Mouse (Mus musculus): ENCODE measurements around the gene Hist1h2bj.

The Hist1h2bj gene

DNA sequence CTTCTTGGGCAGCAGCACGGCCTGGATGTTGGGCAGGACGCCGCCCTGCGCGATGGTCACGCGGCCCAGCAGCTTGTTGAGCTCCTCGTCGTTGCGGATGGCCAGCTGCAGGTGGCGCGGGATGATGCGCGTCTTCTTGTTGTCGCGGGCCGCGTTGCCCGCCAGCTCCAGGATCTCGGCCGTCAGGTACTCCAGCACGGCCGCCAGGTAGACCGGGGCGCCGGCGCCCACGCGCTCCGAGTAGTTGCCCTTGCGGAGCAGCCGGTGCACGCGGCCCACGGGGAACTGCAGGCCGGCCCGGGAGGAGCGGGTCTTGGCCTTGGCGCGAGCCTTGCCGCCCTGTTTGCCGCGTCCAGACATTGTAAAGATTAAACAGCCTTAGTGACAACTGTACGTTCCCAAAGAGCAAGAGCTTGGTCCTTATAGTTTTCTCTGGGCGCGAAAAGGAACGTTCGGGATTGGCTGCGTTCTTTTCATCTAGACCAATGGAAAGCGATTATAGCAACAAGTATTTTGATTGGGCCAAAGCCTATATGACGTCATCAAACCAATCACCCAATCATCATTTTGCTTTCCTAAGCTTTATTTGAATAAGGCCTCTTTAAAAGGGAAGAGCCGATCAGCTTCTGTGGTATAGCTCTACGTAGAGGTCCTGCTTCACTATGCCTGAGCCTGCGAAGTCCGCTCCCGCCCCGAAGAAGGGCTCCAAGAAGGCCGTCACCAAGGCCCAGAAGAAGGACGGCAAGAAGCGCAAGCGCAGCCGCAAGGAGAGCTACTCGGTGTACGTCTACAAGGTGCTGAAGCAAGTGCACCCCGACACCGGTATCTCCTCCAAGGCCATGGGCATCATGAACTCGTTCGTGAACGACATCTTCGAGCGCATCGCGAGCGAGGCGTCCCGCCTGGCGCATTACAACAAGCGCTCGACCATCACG, at the start of gene Hist1h2bj, which contains the start of gene Hist1h2ag:
Gene Hist1h2bj, plus strand, starts transcription at position 647 of the 935 bp plus-strand sequence.
Gene Hist1h2ag, minus strand, starts transcription at position 377 of the 935 bp plus-strand sequence.
- DNase-seq (ENCODE audit: low spot score), result peak; percentile 82

GRCm38 (mm10) chr13:21993957-21994738, 48.9 kb upstream of the Hist1h2bj start:
- no peak for DNase-seq (ENCODE audit: low spot score)

GRCm38 (mm10) chr13:21994896-21995295, 48.1 kb upstream of the Hist1h2bj start:
- DNase-seq (ENCODE audit: low spot score), result no peak

DNA sequence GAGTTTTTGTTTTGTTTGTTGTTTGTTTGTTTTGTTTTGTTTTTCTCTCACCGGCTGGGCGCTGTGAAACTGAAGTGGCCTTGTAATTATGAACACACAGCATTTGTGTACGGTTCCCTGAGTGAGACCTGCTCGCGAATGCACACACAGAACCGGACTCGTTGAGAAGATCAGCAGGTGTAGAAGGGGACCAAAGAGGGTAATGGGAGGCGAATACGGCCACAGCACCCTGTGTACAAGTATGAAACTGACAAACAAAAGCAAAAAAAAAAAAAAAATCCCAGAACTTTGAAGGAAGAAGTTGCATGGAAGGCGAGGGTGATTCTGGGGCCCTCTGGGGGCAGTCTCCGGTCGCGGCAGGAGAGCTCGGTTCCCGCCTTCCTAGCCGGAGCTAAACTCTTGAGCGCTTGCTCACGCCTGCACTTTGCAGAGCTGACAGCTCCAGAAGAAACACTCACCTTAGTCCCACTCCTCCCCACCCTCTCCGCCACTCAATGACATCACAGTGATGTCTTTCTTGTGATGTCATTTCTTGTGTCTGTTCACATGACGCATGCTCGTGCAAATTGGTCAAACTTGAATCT, 47.6 kb upstream of the Hist1h2bj start:
- DNase-seq (ENCODE audit: low spot score), result no peak

GRCm38 (mm10) chr13:21996101-21996839, 46.7 kb upstream of the Hist1h2bj start:
- DNase-seq (ENCODE audit: low spot score), result no peak

GRCm38 (mm10) chr13:21996840-21997185, 46.2 kb upstream of the Hist1h2bj start:
- DNase-seq (ENCODE audit: low spot score), result no peak

GRCm38 (mm10) chr13:21997201-21997820, 45.7 kb upstream of the Hist1h2bj start:
- DNase-seq (ENCODE audit: low spot score), result no peak

- DNase-seq (ENCODE audit: low spot score), result no peak
Measured at GRCm38 (mm10) chr13:21997821-21998220, 45.2 kb upstream of the Hist1h2bj start.

- DNase-seq (ENCODE audit: low spot score), result no peak
Measured at GRCm38 (mm10) chr13:21998412-21998811, 44.6 kb upstream of the Hist1h2bj start.

DNA sequence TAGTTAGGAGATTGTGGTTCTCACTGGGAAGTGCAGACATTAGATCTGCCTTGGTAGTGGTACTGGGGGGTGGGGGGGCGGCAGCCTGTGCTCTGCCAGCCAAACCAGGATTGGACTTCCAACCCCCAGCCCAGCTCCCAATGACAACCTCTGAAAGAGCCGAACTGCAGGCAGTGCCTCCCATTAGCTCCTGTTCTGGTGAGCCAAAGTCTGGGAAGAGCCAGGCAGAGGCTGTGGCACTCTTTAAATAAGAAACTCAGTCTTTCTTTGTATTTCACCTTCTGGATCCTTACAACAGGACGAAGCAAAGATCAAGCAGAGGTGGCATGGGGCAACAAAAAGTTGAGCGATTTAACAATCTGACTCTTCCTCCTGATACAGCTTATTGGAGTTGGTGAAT, 43.9 kb upstream of the Hist1h2bj start:
- DNase-seq (ENCODE audit: low spot score), result no peak

- no peak for DNase-seq (ENCODE audit: low spot score)
Measured at GRCm38 (mm10) chr13:22001346-22001745, 41.7 kb upstream of the Hist1h2bj start.

DNA sequence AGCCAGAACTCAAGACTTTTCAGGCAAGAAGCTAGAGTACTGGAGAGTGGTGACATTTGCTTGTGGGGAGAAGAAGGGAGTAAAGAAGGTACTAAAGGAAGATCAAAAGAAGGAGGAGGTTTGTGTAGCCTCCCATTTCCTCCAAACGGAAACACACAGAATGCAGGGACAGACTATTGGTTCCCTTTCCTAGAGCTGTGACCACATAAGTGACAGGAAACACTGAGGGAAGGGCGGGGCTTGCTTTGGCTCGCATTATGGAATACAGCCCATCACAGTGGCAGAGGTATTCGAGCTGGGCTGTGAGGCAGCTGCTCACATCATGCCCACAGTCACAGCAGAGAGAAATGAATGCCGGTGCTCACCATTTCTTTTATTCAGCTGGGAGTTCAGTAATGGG, 41.2 kb upstream of the Hist1h2bj start:
- DNase-seq (ENCODE audit: low spot score), result no peak

DNA sequence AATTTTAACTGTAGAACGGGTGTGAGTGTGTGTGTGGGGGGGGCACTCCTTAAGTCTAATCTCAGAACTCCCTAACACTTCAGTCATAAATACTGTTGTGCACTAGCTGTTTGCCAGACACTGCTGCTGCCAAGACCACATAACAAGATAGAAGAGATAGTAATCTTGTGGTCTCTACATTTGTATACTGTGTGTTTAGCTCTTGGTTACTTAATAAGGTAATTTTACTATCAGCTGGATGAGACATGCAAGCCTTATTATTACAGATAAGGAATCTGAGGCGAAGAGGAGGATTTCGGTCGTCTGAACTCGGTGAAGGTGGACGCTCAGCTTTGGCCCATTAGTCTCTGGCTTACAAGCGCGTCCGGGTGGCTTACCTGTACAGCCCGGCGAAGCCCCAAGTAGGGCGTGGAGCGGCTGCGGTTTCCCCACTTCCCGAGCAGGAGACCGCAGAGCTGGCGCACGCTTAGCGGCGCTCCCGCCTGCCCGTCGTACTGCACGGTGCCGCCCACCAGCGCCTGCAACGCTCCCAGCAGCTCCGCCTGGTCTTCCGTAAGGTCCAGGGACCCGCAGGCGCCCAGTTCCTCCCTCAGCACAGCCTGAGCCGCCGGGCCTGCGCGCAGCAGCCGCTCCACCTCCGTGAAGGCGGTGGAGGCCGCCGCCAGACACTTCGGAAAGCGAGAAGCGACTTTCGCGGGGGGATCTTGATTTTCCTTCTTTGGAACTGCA, 37.2 kb upstream of the Hist1h2bj start:
- peak; percentile 21 for DNase-seq (ENCODE audit: low spot score)

DNA sequence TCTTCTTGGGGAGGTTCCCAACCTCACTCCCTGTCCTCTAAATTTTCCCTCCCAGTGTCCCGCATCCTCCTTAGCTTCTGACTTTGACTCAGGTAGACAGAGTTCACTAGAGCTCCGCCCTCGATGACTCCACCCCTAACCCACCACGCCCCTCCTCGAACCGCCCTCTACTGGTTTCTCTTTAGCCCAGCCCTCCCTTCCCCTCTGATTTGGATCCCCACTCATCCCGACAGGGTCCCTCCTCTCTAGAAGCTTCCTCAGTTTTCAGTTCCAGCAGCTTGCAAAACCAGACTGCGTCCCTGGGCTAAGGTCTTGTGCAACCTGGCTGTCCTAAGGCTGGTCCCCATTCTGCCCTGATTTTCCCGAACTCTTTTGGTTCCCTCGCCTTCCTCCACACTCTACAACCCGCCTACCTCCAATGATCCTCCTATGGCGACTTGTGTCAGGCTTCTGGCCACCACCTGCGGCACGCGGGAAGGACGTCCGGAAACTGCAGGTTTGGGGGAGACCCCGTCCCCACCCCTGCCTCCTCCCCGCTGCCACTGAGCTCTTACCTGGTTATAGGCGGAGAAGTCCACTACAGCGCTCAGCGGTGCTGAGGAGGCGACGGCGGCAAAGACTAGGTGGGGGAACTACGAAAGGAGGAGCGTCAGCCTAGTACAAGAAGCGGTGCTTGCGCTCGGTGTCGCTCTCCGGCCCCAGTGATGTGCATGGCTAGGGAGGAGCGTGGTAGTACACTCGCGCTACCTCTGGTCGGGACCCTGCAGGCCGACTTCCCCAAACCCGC, 36.5 kb upstream of the Hist1h2bj start:
- no peak for DNase-seq (ENCODE audit: low spot score)

DNA sequence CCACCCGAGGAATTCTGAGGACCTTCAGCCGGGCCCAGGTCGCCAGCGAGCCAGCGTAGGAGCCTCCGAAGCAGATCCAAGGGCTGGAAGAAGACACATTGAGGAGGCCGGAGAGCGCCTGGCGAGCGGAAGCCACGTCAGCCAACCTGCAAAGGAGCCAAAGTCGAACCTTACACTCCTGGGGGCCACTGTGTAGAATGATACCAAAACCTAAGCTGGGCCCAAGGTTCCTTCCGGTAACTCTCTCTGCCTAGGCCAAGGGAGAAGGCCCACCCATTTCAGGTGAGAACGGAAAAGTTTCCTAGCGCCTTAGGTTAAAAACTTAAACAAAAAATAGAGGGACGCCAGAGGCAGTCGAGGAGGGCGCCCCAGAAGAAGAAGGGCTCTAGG, 35.9 kb upstream of the Hist1h2bj start:
- DNase-seq (ENCODE audit: low spot score), result no peak

- DNase-seq (ENCODE audit: low spot score), result no peak
Measured at GRCm38 (mm10) chr13:22007872-22008271, 35.1 kb upstream of the Hist1h2bj start.

GRCm38 (mm10) chr13:22008707-22009106, 34.3 kb upstream of the Hist1h2bj start:
- DNase-seq (ENCODE audit: low spot score), result no peak

- DNase-seq (ENCODE audit: low spot score), result no peak
Measured at GRCm38 (mm10) chr13:22009642-22010041, 33.4 kb upstream of the Hist1h2bj start, which contains the start of gene Prss16. Gene Prss16 (minus strand): TSS chr13:22009742.

DNA sequence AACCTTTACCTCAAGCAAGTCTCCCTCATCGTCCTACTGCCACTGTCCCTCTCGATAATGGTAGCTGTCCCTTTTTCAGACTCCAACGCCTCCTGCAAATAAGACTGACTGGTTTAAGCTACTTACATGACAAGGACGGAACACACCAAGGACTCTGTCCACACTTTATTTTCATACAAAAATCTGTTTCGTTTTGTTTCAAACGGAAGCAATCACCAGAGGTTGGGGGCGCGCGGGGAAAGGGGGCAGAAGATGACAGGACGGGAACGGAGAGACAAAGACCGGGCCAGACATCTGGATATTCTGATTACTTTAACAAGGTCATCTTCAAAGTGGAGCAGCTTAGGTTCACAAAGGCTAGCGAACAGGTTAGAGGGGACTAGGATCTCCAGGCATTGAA, 29.3 kb upstream of the Hist1h2bj start:
- DNase-seq (ENCODE audit: low spot score), result no peak

DNA sequence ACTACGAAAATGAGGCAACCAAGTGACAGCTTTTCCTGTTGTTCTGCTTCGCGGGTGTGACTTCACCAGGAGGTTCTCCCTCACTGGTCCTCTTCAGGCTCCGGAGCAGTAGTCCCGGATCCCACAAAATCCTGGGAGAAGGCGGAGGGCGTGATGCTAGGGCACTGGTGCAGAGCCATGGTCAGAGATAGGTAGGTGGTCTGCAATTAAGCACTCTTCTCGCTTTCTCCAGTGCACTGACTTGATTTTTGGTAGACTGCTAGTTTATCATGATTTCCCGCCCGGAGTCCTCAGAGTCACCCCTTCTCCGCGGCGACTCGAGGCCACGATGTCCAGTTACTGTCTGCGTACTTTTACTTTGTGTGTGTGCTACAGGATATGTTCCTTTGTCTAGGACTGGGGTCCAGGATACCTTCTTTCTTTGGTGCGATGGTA, 28.6 kb upstream of the Hist1h2bj start:
- no peak for DNase-seq (ENCODE audit: low spot score)
